Mouse (Mus musculus) retina, postnatal 7 days (tissue): ENCODE data around the gene Mphosph9.
"Not testable (repeated sequence)": the region's sequence is repeated elsewhere in the genome, so short reads cannot be mapped to it uniquely, and the experiment has no call there.

Experiments
- DNase-seq: peaks from one replicate; pipeline ENCODE4 v3.0.0-alpha.2; 2012; ENCODE audit warnings: low read depth, low spot score

Mphosph9 gene

GRCm38 (mm10) chr5:124327510-124328364 is at the start of gene Mphosph9, which contains the start of gene 2810006K23Rik:
Mphosph9 (minus strand) TSS chr5:124327972.
2810006K23Rik (plus strand) TSS chr5:124328089.
- peak; percentile 100 for DNase-seq

GRCm38 (mm10) chr5:124377149-124377548 is 49.4 kb upstream of the Mphosph9 start:
- DNase-seq, result no peak

- DNase-seq, result no peak
These were observed 48.6 kb upstream of the Mphosph9 start for GRCm38 (mm10) chr5:124376401-124376800.

GRCm38 (mm10) chr5:124374298-124374697 is 46.5 kb upstream of the Mphosph9 start:
- DNase-seq, result no peak

GRCm38 (mm10) chr5:124366721-124367120 is 38.9 kb upstream of the Mphosph9 start:
- no peak for DNase-seq

- DNase-seq, result no peak
These were observed 38.0 kb upstream of the Mphosph9 start for GRCm38 (mm10) chr5:124365754-124366153.

- DNase-seq, result no peak
These were observed 36.6 kb upstream of the Mphosph9 start for GRCm38 (mm10) chr5:124364173-124364918.

GRCm38 (mm10) chr5:124362982-124363381 is 35.2 kb upstream of the Mphosph9 start, which contains the start of gene Cdk2ap1:
Cdk2ap1 (minus strand) TSS chr5:124363082.
- not testable (repeated sequence) for DNase-seq

- no peak for DNase-seq
These were observed 31.9 kb upstream of the Mphosph9 start for GRCm38 (mm10) chr5:124359641-124360040.

GRCm38 (mm10) chr5:124356695-124357094 is 28.9 kb upstream of the Mphosph9 start:
- no peak for DNase-seq

GRCm38 (mm10) chr5:124355425-124355959 is 27.7 kb upstream of the Mphosph9 start:
- no peak for DNase-seq

- DNase-seq, result no peak
These were observed 27.0 kb upstream of the Mphosph9 start for GRCm38 (mm10) chr5:124354574-124355424.

GRCm38 (mm10) chr5:124353726-124354547 is 26.2 kb upstream of the Mphosph9 start:
- DNase-seq, result no peak

- no peak for DNase-seq
These were observed 25.4 kb upstream of the Mphosph9 start for GRCm38 (mm10) chr5:124353011-124353725.

- DNase-seq, result peak; percentile 75
These were observed 24.6 kb upstream of the Mphosph9 start for GRCm38 (mm10) chr5:124352141-124352920.

- no peak for DNase-seq
These were observed 23.8 kb upstream of the Mphosph9 start for GRCm38 (mm10) chr5:124351604-124352003.

GRCm38 (mm10) chr5:124351111-124351560 is 23.4 kb upstream of the Mphosph9 start:
- DNase-seq, result peak; percentile 71

GRCm38 (mm10) chr5:124350350-124350749 is 22.6 kb upstream of the Mphosph9 start:
- no peak for DNase-seq

- DNase-seq, result no peak
These were observed 21.4 kb upstream of the Mphosph9 start for GRCm38 (mm10) chr5:124349196-124349595.
